Mouse (Mus musculus) limb, embryonic 11.5 days (tissue): ENCODE results near the gene Bub3. TPM values are rescaled to one million over a fixed set of nuclear protein-coding genes. Genes with fewer than 3 reads are reported as not detected.

ENCODE experiments used
- ATAC-seq: fragments of 200-750 bp; cut with Nextera tagmentation; 2 replicates; pipeline ENCODE4 v1.8.0; 2017; ENCODE audit warnings: low read depth; ENCODE audit not compliant: insufficient number of reproducible peaks, low FRiP score, low TSS enrichment
- DNase-seq: peaks from one replicate; pipeline ENCODE4 v3.0.0-alpha.2; 2015; ENCODE audit warnings: low spot score
- H3K27ac ChIP-seq: fragments of 300-500 bp; sonication (generic); replicated peaks from 2 replicates; pipeline ENCODE4 v1.5.1; 2014; ENCODE audit warnings: low read depth, mild to moderate bottlenecking, low read length
- H3K27me3 ChIP-seq: fragments of 300-500 bp; sonication (generic); 2 replicates; pipeline ENCODE4 v1.6.1; 2014; ENCODE audit warnings: mild to moderate bottlenecking, low read length, mixed read lengths; ENCODE audit not compliant: control insufficient read depth, insufficient read depth
- H3K36me3 ChIP-seq: fragments of 300-500 bp; sonication (generic); 2 replicates; pipeline ENCODE4 v1.6.1; 2014; ENCODE audit warnings: mild to moderate bottlenecking, low read length, moderate library complexity, mixed read lengths; ENCODE audit not compliant: control insufficient read depth, insufficient read depth
- H3K4me1 ChIP-seq: fragments of 300-500 bp; sonication (generic); 2 replicates; pipeline ENCODE4 v1.6.1; 2014; ENCODE audit warnings: low read length, mixed read lengths; ENCODE audit not compliant: control insufficient read depth, insufficient read depth
- H3K4me2 ChIP-seq: fragments of 300-500 bp; sonication (generic); 2 replicates; pipeline ENCODE4 v1.6.1; 2014; ENCODE audit warnings: low read depth, mild to moderate bottlenecking, moderate library complexity; ENCODE audit not compliant: severe bottlenecking
- H3K4me3 ChIP-seq: fragments of 300-500 bp; sonication (generic); 2 replicates; pipeline ENCODE4 v1.5.1; 2014; ENCODE audit warnings: low read depth, low read length
- H3K9ac ChIP-seq: fragments of 300-500 bp; sonication (generic); 2 replicates; pipeline ENCODE4 v1.6.1; 2014; ENCODE audit warnings: mild to moderate bottlenecking, low read length
- H3K9me3 ChIP-seq: fragments of 300-500 bp; sonication (generic); 2 replicates; pipeline ENCODE4 v1.6.1; 2016; ENCODE audit warnings: low read length; ENCODE audit not compliant: control insufficient read depth
- WGBS: fragments of 180-500 bp; shearing (Covaris S2); extraction: QIAGEN DNeasy Blood & Tissue Kit; methylation state at CpG from one replicate; pipeline ENCODE4 v1.1.7; 2014; 5-methylcytosine and 5-hydroxymethylcytosine counted together
- polyA plus RNA-seq: library from polyadenylated mRNA; unstranded; fragments of >200 nt; fragmentation: Nextera tagmentation; extraction: Ambion mirVana; gene quantifications from 2 replicates; pipeline ENCODE4 v1.2.1, GENCODE M21; 2014

Gene Bub3
- polyA plus RNA-seq, 1 experiment from 2014 or later, result 296 TPM

GRCm38 (mm10) chr7:131545701-131546385, 14.2 kb upstream of the Bub3 start:
- Histone ChIP-seq H3K4me3 (no peak overlapping the region), H3K9ac (no peak overlapping the region), H3K9me3 (no peaks in the 10 kb centered on the region), H3K36me3 (no peaks in the 10 kb centered on the region), H3K4me2 (no peak overlapping the region), H3K4me1 (peaks cover 22% of the 10 kb centered on the region), H3K27me3 (peaks cover 96% of the 10 kb centered on the region), H3K27ac (no peak overlapping the region)
- 2% methylated on average over 13 of the region's 13 CpGs for WGBS
- no peak for ATAC-seq
- peak; percentile 42 for DNase-seq

- DNase-seq, result peak; percentile 28
- 5% methylated on average over 2 of the region's 2 CpGs for WGBS
- no peak overlapping the region for H3K27ac ChIP-seq
Observed at GRCm38 (mm10) chr7:131546423-131546822, 13.6 kb upstream of the Bub3 start.

GRCm38 (mm10) chr7:131547481-131547880, 12.5 kb upstream of the Bub3 start:
- WGBS, result 5% methylated on average over 5 of the region's 5 CpGs
- no peaks in the 10 kb centered on the region for H3K9me3 ChIP-seq
- no peak overlapping the region for H3K27ac ChIP-seq
- DNase-seq (peak; percentile 24), ATAC-seq (no peak)
- H3K4me1 ChIP-seq, result peaks cover 17% of the 10 kb centered on the region
- H3K4me3 ChIP-seq, result no peak overlapping the region
- no peak overlapping the region for H3K9ac ChIP-seq
- no peak overlapping the region for H3K4me2 ChIP-seq
- H3K36me3 ChIP-seq, result no peaks in the 10 kb centered on the region
- peaks cover 96% of the 10 kb centered on the region for H3K27me3 ChIP-seq

More at GRCm38 (mm10) chr7:131546423-131546822, 13.6 kb upstream of the Bub3 start:
- no peak for ATAC-seq
- Histone ChIP-seq H3K27me3 (peaks cover 96% of the 10 kb centered on the region), H3K4me3 (no peak overlapping the region), H3K36me3 (no peaks in the 10 kb centered on the region), H3K4me1 (peaks cover 22% of the 10 kb centered on the region), H3K9ac (no peak overlapping the region), H3K4me2 (no peak overlapping the region), H3K9me3 (no peaks in the 10 kb centered on the region)

- no peaks in the 10 kb centered on the region for H3K9me3 ChIP-seq
- H3K4me2 ChIP-seq, result no peak within 1 kb of the TSS
- no peak within 1 kb of the TSS for H3K27ac ChIP-seq
- peaks cover 8% of the 10 kb centered on the region; the same call in 1 of the 2 replicates for H3K4me1 ChIP-seq
- DNase-seq (peak; percentile 22), ATAC-seq (no peak)
- 3% methylated on average over 3 of the region's 3 CpGs for WGBS
- no peak within 1 kb of the TSS for H3K9ac ChIP-seq
- no peak within 1 kb of the TSS for H3K4me3 ChIP-seq
- H3K27me3 ChIP-seq, result peaks cover 94% of the 10 kb centered on the region
- H3K36me3 ChIP-seq, result no peaks in the 10 kb centered on the region
Observed at GRCm38 (mm10) chr7:131548473-131548872, 11.5 kb upstream of the Bub3 start, which contains the start of gene Hmx2. Gene Hmx2 (plus strand): TSS chr7:131548773.

- Histone ChIP-seq H3K4me1 (peaks cover 10% of the 10 kb centered on the region), H3K4me2 (no peak overlapping the region), H3K36me3 (no peaks in the 10 kb centered on the region), H3K4me3 (no peak overlapping the region), H3K27me3 (peaks cover 97% of the 10 kb centered on the region), H3K9me3 (no peaks in the 10 kb centered on the region), H3K9ac (no peak overlapping the region), H3K27ac (no peak overlapping the region)
- ATAC-seq (no peak), DNase-seq (peak; percentile 40)
- 0% methylated on average over 4 of the region's 4 CpGs for WGBS
Observed at GRCm38 (mm10) chr7:131551471-131551870, 8.6 kb upstream of the Bub3 start.

- Histone ChIP-seq H3K27ac (no peak overlapping the region), H3K4me3 (no peak overlapping the region), H3K9me3 (no peaks in the 10 kb centered on the region), H3K4me2 (no peak overlapping the region), H3K4me1 (peaks cover 14% of the 10 kb centered on the region), H3K27me3 (peaks cover 97% of the 10 kb centered on the region), H3K9ac (no peak overlapping the region), H3K36me3 (no peaks in the 10 kb centered on the region)
- ATAC-seq (no peak), DNase-seq (peak; percentile 55)
- WGBS, result under 1% methylated on average over 42 of the region's 42 CpGs
Observed at GRCm38 (mm10) chr7:131551931-131552741, 7.9 kb upstream of the Bub3 start.

GRCm38 (mm10) chr7:131552781-131553180, 7.2 kb upstream of the Bub3 start:
- Histone ChIP-seq H3K36me3 (no peaks in the 10 kb centered on the region), H3K4me3 (no peak overlapping the region), H3K4me1 (peaks cover 14% of the 10 kb centered on the region), H3K27me3 (peaks cover 94% of the 10 kb centered on the region), H3K27ac (no peak overlapping the region), H3K9me3 (no peaks in the 10 kb centered on the region), H3K9ac (no peak overlapping the region), H3K4me2 (no peak overlapping the region)
- 2% methylated on average over 5 of the region's 5 CpGs for WGBS
- no peak for ATAC-seq
- DNase-seq, result no peak

GRCm38 (mm10) chr7:131553771-131554175, 6.2 kb upstream of the Bub3 start:
- H3K9ac ChIP-seq, result no peak overlapping the region
- H3K4me3 ChIP-seq, result peak overlapping the region; percentile 29
- ATAC-seq, result no peak; the same call in 1 of the 2 replicates
- H3K27ac ChIP-seq, result no peak overlapping the region
- no peaks in the 10 kb centered on the region for H3K9me3 ChIP-seq
- WGBS, result under 1% methylated on average over 39 of the region's 39 CpGs
- H3K36me3 ChIP-seq, result no peaks in the 10 kb centered on the region
- H3K4me1 ChIP-seq, result peaks cover 14% of the 10 kb centered on the region
- H3K27me3 ChIP-seq, result peaks cover 91% of the 10 kb centered on the region
- DNase-seq, result peak; percentile 72
- H3K4me2 ChIP-seq, result peak overlapping the region; percentile 46
